9 mouse cellular contexts compared by ENCODE assay signal in genomic region chr9:120778423-120778822, GRCm38 (mm10).
DNase-seq lines count a peak whose midpoint lies in the region; ATAC-seq and TF ChIP-seq lines count a peak whose summit lies in the region.
"Had no signal": no experiment of that assay in that cellular context is flagged by ENCODE, and none has a peak within 500 bp of the region (broad histone marks: within the 10 kb centered on the region; RNA-seq: fewer than 3 reads in every experiment).

No protein-coding gene starts in this region.

- no peak overlapping the region for H3K9ac ChIP-seq in embryonic facial prominence, embryonic 14.5 days (ENCODE audit: low read depth, low read length)
- H3K9ac ChIP-seq in intestine, postnatal 0 days (ENCODE audit: low read depth, low read length), result no peak overlapping the region
- no peak overlapping the region for H3K9ac ChIP-seq in lung, embryonic 14.5 days
- no peak overlapping the region for H3K9ac ChIP-seq in forebrain, embryonic 11.5 days (ENCODE audit: low read length)
- H3K9ac ChIP-seq: midbrain, embryonic 12.5 days had no signal

- ATAC-seq in embryonic facial prominence, embryonic 14.5 days (ENCODE audit: low read depth), result no peak
- no peak for ATAC-seq in intestine, postnatal 0 days
- ATAC-seq in lung, embryonic 14.5 days (ENCODE audit: insufficient read depth), result peak; percentile 37
- no peak for ATAC-seq in forebrain, embryonic 11.5 days (replicated peaks; ENCODE audit: low FRiP score)
- no peak for ATAC-seq in monocyte, adult 5-6 weeks (replicated peaks; ENCODE audit: insufficient number of reproducible peaks, low FRiP score, low TSS enrichment, poor library complexity, severe bottlenecking)

- no peak overlapping the region for H3K4me2 ChIP-seq in embryonic facial prominence, embryonic 14.5 days (ENCODE audit: low read depth, low read length)
- H3K4me2 ChIP-seq in intestine, postnatal 0 days (replicated peaks; ENCODE audit: low read depth), result no peak overlapping the region
- 0 out of 2 replicates have a peak overlapping the region, but pooled peaks have one; percentile 1 for H3K4me2 ChIP-seq in lung, embryonic 14.5 days
- H3K4me2 ChIP-seq in forebrain, embryonic 11.5 days (ENCODE audit: low read depth, low read length, severe bottlenecking), result no peak overlapping the region
- H3K4me2 ChIP-seq: midbrain, embryonic 12.5 days had no signal

- H3K27me3 ChIP-seq in embryonic facial prominence, embryonic 14.5 days (replicated peaks; ENCODE audit: control insufficient read depth, insufficient read depth, low read length), result no peaks in the 10 kb centered on the region
- H3K27me3 ChIP-seq in intestine, postnatal 0 days (replicated peaks; ENCODE audit: control insufficient read depth, insufficient read depth, low read length), result no peaks in the 10 kb centered on the region
- no peaks in the 10 kb centered on the region for H3K27me3 ChIP-seq in lung, embryonic 14.5 days (ENCODE audit: insufficient read depth, low read length)
- no peaks in the 10 kb centered on the region for H3K27me3 ChIP-seq in forebrain, embryonic 11.5 days (ENCODE audit: control insufficient read depth, insufficient read depth, low read length)
- H3K27me3 ChIP-seq: midbrain, embryonic 12.5 days had no signal

- peaks cover 26% of the 10 kb centered on the region for H3K4me1 ChIP-seq in brown adipose tissue, adult 24 weeks (ENCODE audit: control insufficient read depth, insufficient read depth, insufficient read length, low read length)
- H3K4me1 ChIP-seq in embryonic facial prominence, embryonic 14.5 days (ENCODE audit: control insufficient read depth, insufficient read depth, low read length), result peaks cover 5% of the 10 kb centered on the region; the same call in 1 of the 2 replicates
- 0 out of 2 replicates have a peak, but pooled peaks cover 5% of the 10 kb centered on the region for H3K4me1 ChIP-seq in intestine, postnatal 0 days (replicated peaks; ENCODE audit: control insufficient read depth, insufficient read depth, low read length)
- peaks cover 15% of the 10 kb centered on the region for H3K4me1 ChIP-seq in lung, embryonic 14.5 days (ENCODE audit: insufficient read depth)
- H3K4me1 ChIP-seq in forebrain, embryonic 11.5 days (replicated peaks; ENCODE audit: control insufficient read depth, insufficient read depth, low read length), result no peaks in the 10 kb centered on the region
- H3K4me1 ChIP-seq: midbrain, embryonic 12.5 days had no signal

- no peaks in the 10 kb centered on the region for H3K36me3 ChIP-seq in embryonic facial prominence, embryonic 14.5 days (ENCODE audit: control insufficient read depth, insufficient read depth, low read length)
- no peaks in the 10 kb centered on the region for H3K36me3 ChIP-seq in intestine, postnatal 0 days (ENCODE audit: control insufficient read depth, insufficient read depth)
- no peaks in the 10 kb centered on the region for H3K36me3 ChIP-seq in lung, embryonic 14.5 days (ENCODE audit: insufficient read depth)
- no peaks in the 10 kb centered on the region for H3K36me3 ChIP-seq in forebrain, embryonic 11.5 days (ENCODE audit: control insufficient read depth, insufficient read depth, low read length)
- H3K36me3 ChIP-seq: midbrain, embryonic 12.5 days had no signal

- 18% methylated on average over 2 of the region's 2 CpGs for WGBS in embryonic facial prominence, embryonic 14.5 days
- WGBS in intestine, postnatal 0 days, result 58% methylated on average over 2 of the region's 2 CpGs
- WGBS in lung, embryonic 14.5 days, result 25% methylated on average over 2 of the region's 2 CpGs
- WGBS in forebrain, embryonic 11.5 days, result 71% methylated on average over 2 of the region's 2 CpGs

- no peaks in the 10 kb centered on the region for H3K9me3 ChIP-seq in embryonic facial prominence, embryonic 14.5 days (ENCODE audit: control insufficient read depth, low read length)
- no peaks in the 10 kb centered on the region for H3K9me3 ChIP-seq in intestine, postnatal 0 days (ENCODE audit: control insufficient read depth)
- no peaks in the 10 kb centered on the region for H3K9me3 ChIP-seq in lung, embryonic 14.5 days (ENCODE audit: low read depth, low read length)
- no peaks in the 10 kb centered on the region for H3K9me3 ChIP-seq in forebrain, embryonic 11.5 days (ENCODE audit: control insufficient read depth, low read length)
- H3K9me3 ChIP-seq: midbrain, embryonic 12.5 days had no signal

- no peak for TF ChIP-seq CTCF in intestine, postnatal 0 days (IDR thresholded peaks at IDR 0.05; ENCODE audit: low read depth)
- no peak for TF ChIP-seq CTCF in lung, embryonic 14.5 days (IDR thresholded peaks at IDR 0.05; ENCODE audit: low read depth)

- peak; percentile 58 for DNase-seq in embryonic facial prominence, embryonic 14.5 days (ENCODE audit: low spot score)
- DNase-seq in lung, embryonic 14.5 days, result peak; percentile 57
- DNase-seq in forebrain, embryonic 11.5 days (ENCODE audit: low spot score), result no peak
- no peak for DNase-seq in left cerebral cortex, adult 9 months (ENCODE audit: low spot score in 2 of 2)
- DNase-seq: thymus, postnatal 4 days had no signal

- H3K4me3 ChIP-seq in brown adipose tissue, adult 24 weeks (ENCODE audit: insufficient read depth, low read depth, low read length), result no peak overlapping the region
- no peak overlapping the region for H3K4me3 ChIP-seq in embryonic facial prominence, embryonic 14.5 days (ENCODE audit: low read depth, low read length)
- H3K4me3 ChIP-seq in intestine, postnatal 0 days (ENCODE audit: low read depth, low read length), result no peak overlapping the region
- no peak overlapping the region for H3K4me3 ChIP-seq in lung, embryonic 14.5 days (ENCODE audit: low read depth, low read length)
- H3K4me3 ChIP-seq in forebrain, embryonic 11.5 days (ENCODE audit: low read depth, low read length), result no peak overlapping the region
- H3K4me3 ChIP-seq: midbrain, embryonic 12.5 days had no signal

- H3K27ac ChIP-seq in brown adipose tissue, adult 24 weeks (replicated peaks; ENCODE audit: low read depth, low read length), result peak overlapping the region; percentile 96
- peak overlapping the region; percentile 71 for H3K27ac ChIP-seq in embryonic facial prominence, embryonic 14.5 days (replicated peaks; ENCODE audit: low read depth, low read length)
- 0 out of 2 replicates have a peak overlapping the region, but pooled peaks have one; percentile 37 for H3K27ac ChIP-seq in intestine, postnatal 0 days (ENCODE audit: low read depth, low read length)
- peak overlapping the region; percentile 84 for H3K27ac ChIP-seq in lung, embryonic 14.5 days (ENCODE audit: low read depth)
- no peak overlapping the region for H3K27ac ChIP-seq in forebrain, embryonic 11.5 days (ENCODE audit: low read depth, low read length)

Comparison
In these comparisons a context has a peak if more than half of its experiments do, and no peak if none do; other contexts are left out.
1. DNase-seq: peak in embryonic facial prominence, embryonic 14.5 days (single experiment) and lung, embryonic 14.5 days (single experiment); none in forebrain, embryonic 11.5 days (single experiment) and left cerebral cortex, adult 9 months (0 of 2).